Mouse (Mus musculus) bone marrow, adult 2 months (tissue): ENCODE data around the gene Vim.

Experiments used
- CTCF ChIP-seq: fragments of 200-500 bp; IDR thresholded peaks from 2 replicates; pipeline ENCODE4 v1.5.1; 2011; ENCODE audit warnings: low read length, control low read depth; ENCODE audit not compliant: control insufficient read depth, insufficient read depth
- POLR2A ChIP-seq: fragments of 200-500 bp; IDR thresholded peaks from 2 replicates; pipeline ENCODE4 v1.6.1; 2011; ENCODE audit warnings: low read depth, mild to moderate bottlenecking, control low read depth, low read length, borderline replicate concordance; ENCODE audit not compliant: control insufficient read depth

DNA sequence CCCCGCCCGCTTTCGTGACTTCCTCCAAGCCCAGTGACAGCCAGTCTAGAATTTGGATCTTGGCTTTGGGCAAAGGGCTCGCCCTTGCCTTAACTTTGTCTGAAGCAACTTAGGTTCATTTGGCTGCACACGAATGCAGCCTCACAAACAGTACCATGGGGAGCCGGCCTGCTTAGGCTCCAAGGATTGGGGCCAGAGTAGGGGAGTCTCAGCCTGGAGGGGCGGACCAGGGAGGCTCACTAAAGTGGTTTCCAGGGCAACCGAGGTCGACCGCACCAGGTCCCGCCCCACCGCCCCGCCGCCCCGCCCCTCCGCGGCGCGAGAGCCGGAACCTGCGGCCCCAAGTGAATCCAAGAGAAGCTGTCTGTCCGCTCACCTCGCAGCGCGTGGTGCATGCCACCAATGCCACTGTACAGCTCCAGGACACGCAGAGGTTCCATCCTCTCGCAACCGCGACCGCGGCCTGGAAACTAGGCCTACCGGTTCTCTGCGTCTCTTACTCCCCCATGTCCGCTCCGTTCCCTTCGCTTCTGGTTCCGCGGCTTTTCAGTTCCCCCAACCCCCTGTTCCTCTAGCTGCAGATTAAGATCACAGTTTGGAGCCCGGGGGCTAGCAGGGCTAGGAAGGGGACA is 29.4 kb upstream of the Vim start, which contains the start of gene Trdmt1:
- TF ChIP-seq CTCF (no peak), POLR2A (peak; percentile 87)
